Mouse (Mus musculus) left cerebral cortex, postnatal 36 days (tissue): ENCODE data around the gene Ntrk3. TPM values are rescaled to one million over a fixed set of nuclear protein-coding genes. Genes with fewer than 3 reads are reported as not detected.
A peak's percentile ranks its signal among the peaks of the same experiment; 100 is the strongest.

ENCODE experiments used
- DNase-seq, 2 experiments: peaks; one replicate each; pipeline ENCODE4 v3.0.0; 2021 to 2022; ENCODE audit warnings: low spot score in 2 of 2, mixed read lengths in 1 of 2
- intact Hi-C: fragments of 180-260 bp; cut with DNase I; formaldehyde crosslinking; loops from one replicate; pipeline ENCODE4 v1.15.1; 2025
- total RNA-seq, 2 experiments: library from RNA; stranded (reverse); gene quantifications; 2 replicates each; pipeline ENCODE4 v1.2.3; 2021

The Ntrk3 gene
- total RNA-seq, 2 experiments from 2014 or later = 138 to 174 TPM

GRCm38 (mm10) chr7:78656181-78656580, 81.6 kb downstream of the Ntrk3 start:
- intact Hi-C loops = no loop called here
- DNase-seq = no peak

- DNase-seq = no peak
- intact Hi-C loops = no loop called here
Observed at GRCm38 (mm10) chr7:78653686-78654085, 84.1 kb downstream of the Ntrk3 start.

GRCm38 (mm10) chr7:78652296-78652695, 85.5 kb downstream of the Ntrk3 start:
- intact Hi-C loops = no loop called here
- no peak for DNase-seq

- DNase-seq = no peak
- intact Hi-C loops = no loop called here
Observed at GRCm38 (mm10) chr7:78651540-78651939, 86.3 kb downstream of the Ntrk3 start.

GRCm38 (mm10) chr7:78643667-78644066, 94.1 kb downstream of the Ntrk3 start:
- DNase-seq = no peak
- intact Hi-C loops = no loop called here

GRCm38 (mm10) chr7:78623686-78624085, 114.1 kb downstream of the Ntrk3 start:
- intact Hi-C loops = no loop called here
- DNase-seq = no peak

- no peak for DNase-seq
- intact Hi-C loops = no loop called here
Observed at GRCm38 (mm10) chr7:78621115-78621514, 116.7 kb downstream of the Ntrk3 start.

- DNase-seq = no peak
- intact Hi-C loops = no loop called here
Observed at GRCm38 (mm10) chr7:78619818-78620577, 117.8 kb downstream of the Ntrk3 start.

GRCm38 (mm10) chr7:78605538-78606130, 132.2 kb downstream of the Ntrk3 start:
- intact Hi-C loops = no loop called here
- no peak for DNase-seq

GRCm38 (mm10) chr7:78603922-78604321, 133.9 kb downstream of the Ntrk3 start:
- intact Hi-C loops = no loop called here
- DNase-seq = no peak

GRCm38 (mm10) chr7:78601851-78602250, 136.0 kb downstream of the Ntrk3 start:
- DNase-seq = peak in 1 of 2 experiments; percentile 71
- intact Hi-C loops = no loop called here

GRCm38 (mm10) chr7:78600886-78601285, 136.9 kb downstream of the Ntrk3 start:
- intact Hi-C loops = no loop called here
- DNase-seq = no peak

- intact Hi-C loops = loop anchor here (2.0 to 5.0 kb wide), 2 partner anchors 69 to 167 kb away; no protein-coding TSS in a partner anchor
- no peak for DNase-seq
Observed at GRCm38 (mm10) chr7:78599941-78600677, 137.7 kb downstream of the Ntrk3 start.

- DNase-seq = peak in 1 of 2 experiments; percentile 53
- intact Hi-C loops = loop anchor here (2.0 to 5.0 kb wide), 2 partner anchors 71 to 169 kb away; no protein-coding TSS in a partner anchor
Observed at GRCm38 (mm10) chr7:78598147-78598546, 139.7 kb downstream of the Ntrk3 start.

- peak; percentile 53 to 73 for DNase-seq
- intact Hi-C loops = loop anchor here (2.0 to 5.0 kb wide), 3 partner anchors 71 to 170 kb away; no protein-coding TSS in a partner anchor
Observed at GRCm38 (mm10) chr7:78597251-78598129, 140.3 kb downstream of the Ntrk3 start.

- no peak for DNase-seq
- intact Hi-C loops = loop anchor here (2.0 to 5.0 kb wide), 2 partner anchors 94 to 171 kb away; no protein-coding TSS in a partner anchor
Observed at GRCm38 (mm10) chr7:78596556-78596955, 141.3 kb downstream of the Ntrk3 start.

- intact Hi-C loops = loop anchor here (2.0 to 5.0 kb wide), 2 partner anchors 95 to 171 kb away; no protein-coding TSS in a partner anchor
- DNase-seq = peak; percentile 71 to 73
Observed at GRCm38 (mm10) chr7:78595895-78596294, 141.9 kb downstream of the Ntrk3 start.

GRCm38 (mm10) chr7:78592948-78593347, 144.9 kb downstream of the Ntrk3 start:
- intact Hi-C loops = no loop called here

GRCm38 (mm10) chr7:78592172-78592571, 145.6 kb downstream of the Ntrk3 start:
- intact Hi-C loops = no loop called here
- DNase-seq = no peak

More at GRCm38 (mm10) chr7:78592948-78593347, 144.9 kb downstream of the Ntrk3 start:
- no peak for DNase-seq
